Mouse (Mus musculus) right cerebral cortex, postnatal 4 days (tissue): Measurements from ENCODE around the gene Tubgcp6.

Source experiments
- DNase-seq: peaks from one replicate; pipeline ENCODE4 v3.0.0-alpha.2; 2022

Tubgcp6 gene

GRCm38 (mm10) chr15:89100823-89101222, 22.1 kb downstream of the Tubgcp6 start:
- DNase-seq: no peak

- DNase-seq: no peak
Measured at GRCm38 (mm10) chr15:89098616-89099015, 24.3 kb downstream of the Tubgcp6 start.

- no peak for DNase-seq
Measured at GRCm38 (mm10) chr15:89097450-89097849, 25.5 kb downstream of the Tubgcp6 start.

GRCm38 (mm10) chr15:89092181-89092580, 30.7 kb downstream of the Tubgcp6 start:
- DNase-seq: no peak

GRCm38 (mm10) chr15:89090662-89091061, 32.2 kb downstream of the Tubgcp6 start:
- no peak for DNase-seq

- DNase-seq: peak; percentile 39
Measured at GRCm38 (mm10) chr15:89089248-89090051, 33.5 kb downstream of the Tubgcp6 start.

GRCm38 (mm10) chr15:89088607-89089247, 34.2 kb downstream of the Tubgcp6 start, which contains the start of gene Selenoo:
Gene Selenoo, plus strand, starts transcription at chr15:89089084.
- DNase-seq: peak; percentile 86

GRCm38 (mm10) chr15:89084826-89085225, 38.1 kb downstream of the Tubgcp6 start:
- DNase-seq: no peak

GRCm38 (mm10) chr15:89083906-89084305, 39.0 kb downstream of the Tubgcp6 start:
- DNase-seq: no peak

GRCm38 (mm10) chr15:89078208-89078836, 44.6 kb downstream of the Tubgcp6 start:
- no peak for DNase-seq

- peak; percentile 61 for DNase-seq
Measured at GRCm38 (mm10) chr15:89076156-89076731, 46.7 kb downstream of the Tubgcp6 start.

- peak; percentile 89 for DNase-seq
Measured at GRCm38 (mm10) chr15:89075478-89076147, 47.3 kb downstream of the Tubgcp6 start.

- DNase-seq: no peak
Measured at GRCm38 (mm10) chr15:89074613-89075477, 48.1 kb downstream of the Tubgcp6 start, which contains the start of gene Trabd. Gene Trabd, plus strand, starts transcription at chr15:89075124.

GRCm38 (mm10) chr15:89073993-89074603, 48.8 kb downstream of the Tubgcp6 start:
- DNase-seq: no peak

- no peak for DNase-seq
Measured at GRCm38 (mm10) chr15:89070606-89071005, 52.3 kb downstream of the Tubgcp6 start.

- no peak for DNase-seq
Measured at GRCm38 (mm10) chr15:89069336-89069840, 53.5 kb downstream of the Tubgcp6 start.

GRCm38 (mm10) chr15:89068226-89068625, 54.7 kb downstream of the Tubgcp6 start:
- no peak for DNase-seq

GRCm38 (mm10) chr15:89067609-89068008, 55.3 kb downstream of the Tubgcp6 start:
- no peak for DNase-seq

- DNase-seq: no peak
Measured at GRCm38 (mm10) chr15:89064891-89065290, 58.0 kb downstream of the Tubgcp6 start.

- DNase-seq: no peak
Measured at GRCm38 (mm10) chr15:89063536-89063935, 59.4 kb downstream of the Tubgcp6 start.

- no peak for DNase-seq
Measured at GRCm38 (mm10) chr15:89063001-89063400, 59.9 kb downstream of the Tubgcp6 start.
